Mouse (Mus musculus): Measurements from ENCODE around the gene Bcl6. TPM values are rescaled to one million over a fixed set of nuclear protein-coding genes. Genes with fewer than 3 reads are reported as not detected.

Gene Bcl6
- polyA plus RNA-seq, 1 experiment from 2014 or later: 33.3 TPM

DNA sequence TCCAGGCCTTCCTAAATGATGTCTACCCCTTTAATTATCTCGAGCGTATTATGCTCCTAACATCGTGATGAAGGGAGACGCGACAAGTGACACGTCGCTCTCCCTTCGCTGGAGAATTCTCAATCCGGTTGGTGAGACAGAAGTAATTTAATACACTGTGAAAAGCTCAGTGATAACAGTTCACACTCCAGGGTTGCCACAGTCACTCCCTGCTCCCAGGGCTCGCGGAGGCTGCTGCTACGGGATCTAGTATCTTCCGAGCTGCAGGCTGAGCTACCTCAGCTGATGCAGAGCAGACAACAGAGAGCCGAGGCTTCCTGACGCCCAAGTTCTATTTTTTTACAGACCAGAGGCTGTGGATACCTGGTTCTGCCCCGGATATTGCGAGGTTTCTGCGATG is 57.4 kb downstream of the Bcl6 start:
- H3K27me3 ChIP-seq: peaks cover 10% of the 10 kb centered on the region
- in situ Hi-C loops (cut with MboI; ENCODE audit: low pct_unique_long_range_greater_than_20kb): no loop called here
- no peak for ATAC-seq
- CTCF ChIA-PET: no interaction called here
- POLR2A ChIA-PET: no interaction called here
- TF ChIP-seq CTCF (IDR thresholded peaks at IDR 0.05): no peak
- DNase-seq (ENCODE audit: low read depth, low spot score): no peak

DNA sequence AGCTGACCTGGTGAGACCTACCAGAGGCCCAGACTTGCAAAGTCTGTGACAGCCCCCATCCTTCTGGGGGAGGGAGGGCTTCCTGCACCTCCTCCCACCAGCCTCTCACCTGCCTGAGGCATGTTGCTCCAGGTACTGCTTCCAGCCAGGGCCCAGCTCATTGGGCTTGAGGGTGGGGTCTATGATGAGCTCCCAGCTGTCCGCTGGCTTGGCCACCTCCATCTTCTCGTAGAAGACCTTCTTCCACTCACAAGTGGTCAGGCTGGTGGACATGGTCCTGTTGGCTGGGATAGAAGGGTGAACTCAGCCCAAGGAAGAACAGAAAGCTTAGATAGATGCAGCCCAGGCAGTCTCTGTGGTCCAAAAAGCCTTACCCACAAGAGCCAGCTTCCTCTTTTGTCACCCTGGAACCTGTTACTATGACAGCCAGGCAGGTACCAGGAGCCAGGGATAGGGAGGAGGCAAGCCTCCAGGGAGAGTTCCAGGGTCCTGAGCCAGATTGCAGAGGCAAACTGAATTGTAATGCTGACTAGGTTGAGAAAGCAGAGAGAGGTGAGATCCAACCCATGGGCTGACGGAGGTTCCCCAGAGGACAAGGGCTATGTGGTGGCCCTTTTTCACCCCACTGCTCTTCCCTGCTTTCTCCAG is 58.1 kb downstream of the Bcl6 start:
- no peak for TF ChIP-seq CTCF (IDR thresholded peaks at IDR 0.05)
- ATAC-seq: no peak
- no peak for DNase-seq (ENCODE audit: low read depth, low spot score)
- in situ Hi-C loops (cut with MboI; ENCODE audit: low pct_unique_long_range_greater_than_20kb): no loop called here
- ChIA-PET CTCF (no interaction called here), POLR2A (no interaction called here)
- peaks cover 9% of the 10 kb centered on the region for H3K27me3 ChIP-seq

DNA sequence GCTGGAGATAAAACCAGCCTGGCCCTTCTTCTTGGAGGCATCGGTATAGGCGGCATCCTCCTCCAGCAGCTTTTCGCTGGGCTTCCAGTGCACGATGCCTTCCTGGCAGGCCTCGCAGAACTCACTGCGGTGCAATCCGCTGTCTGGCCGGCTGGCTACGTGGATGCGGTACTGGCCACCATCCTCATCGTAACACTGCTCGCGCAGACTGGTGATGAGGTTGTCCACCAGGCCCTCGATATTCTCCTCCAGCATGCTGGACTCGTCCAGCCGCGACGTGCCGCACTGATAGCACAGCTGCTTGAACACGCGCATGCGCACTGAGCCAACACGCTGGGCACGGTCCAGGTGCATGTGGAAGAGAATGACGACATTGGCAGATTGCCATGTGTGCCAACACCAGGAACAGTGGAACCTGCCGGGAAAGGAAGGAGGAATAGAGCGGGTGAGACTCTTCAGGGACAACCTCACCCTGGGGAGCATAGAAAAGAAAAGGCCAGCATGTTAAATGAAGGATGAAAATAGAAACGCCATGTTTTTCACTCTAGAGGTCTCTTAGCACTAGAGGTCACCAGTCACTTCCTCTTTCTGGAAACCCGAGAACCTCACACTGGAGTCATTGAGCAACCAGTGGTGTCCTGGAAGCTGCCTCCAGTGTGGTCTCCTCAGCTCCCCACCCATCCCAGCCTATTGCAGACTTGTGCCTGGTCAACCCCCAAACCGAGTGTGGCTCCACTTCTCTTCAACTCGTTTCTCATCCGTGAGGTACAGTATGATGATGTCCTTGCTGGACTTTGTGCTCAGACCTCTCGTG is 61.1 kb downstream of the Bcl6 start:
- peaks cover 12% of the 10 kb centered on the region for H3K27me3 ChIP-seq
- no peak for TF ChIP-seq CTCF (IDR thresholded peaks at IDR 0.05)
- in situ Hi-C loops (cut with MboI; ENCODE audit: low pct_unique_long_range_greater_than_20kb): no loop called here
- no peak for DNase-seq (ENCODE audit: low read depth, low spot score)
- ATAC-seq: no peak
- CTCF ChIA-PET: no interaction called here
- POLR2A ChIA-PET: no interaction called here

DNA sequence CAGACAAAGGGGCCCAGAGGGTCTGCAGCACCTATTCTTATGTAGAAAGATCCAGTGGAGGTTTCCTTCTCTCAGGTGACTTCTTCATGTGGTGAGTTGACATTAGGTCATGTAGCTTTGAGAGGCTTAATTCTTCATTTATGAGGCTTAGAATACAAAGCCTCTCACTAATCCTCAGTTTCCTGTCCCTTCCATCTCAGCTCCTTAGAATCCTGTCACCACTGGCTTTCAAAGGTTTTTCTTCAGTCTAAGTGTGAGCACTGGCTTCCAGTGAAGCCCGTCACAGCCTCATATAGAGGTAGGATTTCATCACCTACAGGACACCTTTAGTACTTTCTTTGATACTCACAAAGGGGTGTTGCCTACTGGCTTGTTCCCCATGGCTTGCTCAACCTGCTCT is 65.7 kb downstream of the Bcl6 start:
- ATAC-seq (no peak), DNase-seq (ENCODE audit: low read depth, low spot score) (no peak)
- ChIA-PET CTCF (no interaction called here), POLR2A (no interaction called here)
- in situ Hi-C loops (cut with MboI; ENCODE audit: low pct_unique_long_range_greater_than_20kb): loop anchor here (25.0 kb wide), 1 partner anchor 836 kb away; no protein-coding TSS in a partner anchor
- peaks cover 29% of the 10 kb centered on the region for H3K27me3 ChIP-seq
- TF ChIP-seq CTCF (IDR thresholded peaks at IDR 0.05): no peak

DNA sequence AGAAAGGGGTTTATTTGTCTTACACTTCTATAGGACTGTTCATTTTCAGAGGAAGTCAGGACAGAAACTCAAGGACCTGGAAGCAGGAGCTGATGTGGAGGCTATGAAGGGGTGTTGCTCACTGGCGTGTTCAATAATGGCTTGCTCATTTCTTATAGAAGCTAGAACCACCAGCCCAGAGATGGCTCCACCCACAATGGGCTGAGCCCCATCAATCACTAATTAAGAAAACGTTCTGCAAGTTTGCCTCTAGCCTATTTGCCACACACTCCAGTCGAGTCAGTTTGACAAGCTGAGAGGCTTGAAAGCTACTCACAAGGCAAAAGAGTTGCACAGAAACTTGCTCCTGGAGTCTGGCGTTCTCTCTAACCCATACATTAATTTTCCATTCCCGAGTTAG is 67.0 kb downstream of the Bcl6 start:
- TF ChIP-seq CTCF (IDR thresholded peaks at IDR 0.05): no peak
- ATAC-seq (no peak), DNase-seq (ENCODE audit: low read depth, low spot score) (no peak)
- POLR2A ChIA-PET: no interaction called here
- peaks cover 25% of the 10 kb centered on the region for H3K27me3 ChIP-seq
- in situ Hi-C loops (cut with MboI; ENCODE audit: low pct_unique_long_range_greater_than_20kb): loop anchor here (25.0 kb wide), 1 partner anchor 834 kb away; no protein-coding TSS in a partner anchor
- CTCF ChIA-PET: interaction anchor here (1.4 kb wide), 1 partner anchor 23 kb away, joined by 6 read pairs; no protein-coding TSS in a partner anchor

DNA sequence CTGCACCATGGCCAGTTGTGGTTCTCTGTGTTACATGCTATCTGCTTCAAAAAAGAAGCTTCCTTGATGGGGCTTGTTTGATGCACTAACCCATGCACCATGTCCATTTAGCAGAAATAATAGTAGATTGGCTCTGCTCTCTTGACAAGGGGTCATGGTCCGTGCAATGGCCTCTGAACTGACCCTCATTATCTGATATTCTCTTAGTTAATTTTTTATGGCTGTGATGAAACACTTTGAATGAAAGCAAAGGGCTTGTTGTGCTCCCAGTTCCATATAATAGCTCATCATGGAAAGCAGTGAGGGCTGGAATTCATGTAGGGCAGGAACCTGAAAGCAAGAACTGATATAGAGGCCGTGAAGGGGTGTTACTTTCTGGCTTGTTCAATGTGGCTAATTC is 69.2 kb downstream of the Bcl6 start:
- in situ Hi-C loops (cut with MboI; ENCODE audit: low pct_unique_long_range_greater_than_20kb): loop anchor here (25.0 kb wide), 1 partner anchor 832 kb away; no protein-coding TSS in a partner anchor
- H3K27me3 ChIP-seq: peaks cover 40% of the 10 kb centered on the region
- no peak for TF ChIP-seq CTCF (IDR thresholded peaks at IDR 0.05)
- DNase-seq (ENCODE audit: low read depth, low spot score) (no peak), ATAC-seq (no peak)
- ChIA-PET POLR2A (interaction anchor here (0.6 kb wide), 1 partner anchor 378 kb away, joined by 4 read pairs; no protein-coding TSS in a partner anchor), CTCF (no interaction called here)

Other genes starting within 250 kb of the Bcl6 start
- gene Sst, start 97.9 kb downstream of the Bcl6 start, polyA plus RNA-seq (2021): not detected
- not detected for gene Rtp2, start 56.5 kb downstream of the Bcl6 start, polyA plus RNA-seq (2021)
- 1.3 TPM for gene Gm37419, start 370 bp downstream of the Bcl6 start, polyA plus RNA-seq (2021)